Mouse (Mus musculus): ENCODE results near the gene Slc7a12.

Gene Slc7a12

DNA sequence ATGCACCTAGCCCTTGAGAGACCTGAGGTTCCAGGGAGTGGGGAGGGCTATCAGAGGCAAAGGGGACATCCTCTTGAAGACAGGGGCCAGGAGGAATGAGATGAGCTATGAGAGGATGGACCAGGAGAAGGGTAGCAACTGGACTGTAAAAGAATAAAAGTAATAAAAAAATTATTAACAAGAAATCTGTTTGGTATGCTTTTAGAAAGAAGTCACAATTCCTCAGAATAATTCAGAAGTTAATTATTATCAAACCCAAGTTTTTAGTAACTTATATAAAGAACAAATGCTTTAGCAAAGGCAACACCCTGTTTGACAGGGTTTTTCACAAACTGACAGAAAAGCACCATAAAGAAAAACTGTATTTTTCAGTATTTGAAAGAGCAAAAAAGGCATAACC, at the start of gene Slc7a12:
TSS of gene Slc7a12 (plus strand) at position 301 of the 400 bp plus-strand sequence.
- DNase-seq (ENCODE audit: low spot score) = no peak

GRCm38 (mm10) chr3:14432381-14432780, 48.1 kb upstream of the Slc7a12 start:
- no peak for DNase-seq (ENCODE audit: low spot score)

DNA sequence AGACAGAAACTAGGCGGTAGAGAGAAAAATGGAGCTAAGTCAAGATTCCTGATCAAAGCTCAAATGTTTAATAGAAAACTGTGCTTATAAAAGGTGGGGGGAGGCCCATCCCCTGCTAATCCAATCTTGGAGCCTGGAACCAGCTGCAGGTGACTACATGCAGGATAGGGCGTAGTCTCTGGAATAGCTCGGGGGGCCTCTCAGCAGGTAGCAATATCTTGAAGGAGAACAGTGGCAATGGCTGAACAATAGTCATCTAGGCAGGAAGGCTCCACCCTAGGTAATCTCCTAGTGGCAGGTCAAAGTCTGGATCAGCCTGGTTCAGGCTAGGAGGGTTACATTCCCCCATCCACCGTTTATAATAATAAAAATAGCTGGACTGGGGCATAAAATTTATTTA, 34.5 kb upstream of the Slc7a12 start:
- no peak for DNase-seq (ENCODE audit: low spot score)

DNA sequence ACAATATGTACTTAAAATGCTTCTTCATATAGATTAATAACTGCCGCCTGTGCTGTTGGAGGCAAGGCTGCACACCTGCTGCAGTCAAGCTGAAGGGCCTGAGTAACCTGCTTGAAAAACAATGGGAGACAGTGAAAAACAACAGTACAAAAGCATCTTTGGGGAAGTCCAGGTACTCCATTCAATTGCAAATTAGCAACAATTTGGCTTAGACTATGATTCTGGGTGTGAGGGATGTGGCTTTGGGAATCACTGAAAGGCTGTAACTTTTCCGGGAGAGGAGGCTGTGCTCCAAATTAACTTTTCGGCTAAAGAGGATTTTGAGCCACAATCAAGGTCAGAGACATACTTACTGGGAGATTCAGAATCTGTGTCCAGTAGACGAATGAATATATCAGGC, 33.8 kb upstream of the Slc7a12 start:
- DNase-seq (ENCODE audit: low spot score) = no peak
